Mouse (Mus musculus): ENCODE measurements at regions not wholly inside any gene's neighbourhood (a gene's known extent, or its start where the extent isn't known, plus 50 kb on each side); places are given as distances from the start of the nearest gene placed in this dataset.

DNA sequence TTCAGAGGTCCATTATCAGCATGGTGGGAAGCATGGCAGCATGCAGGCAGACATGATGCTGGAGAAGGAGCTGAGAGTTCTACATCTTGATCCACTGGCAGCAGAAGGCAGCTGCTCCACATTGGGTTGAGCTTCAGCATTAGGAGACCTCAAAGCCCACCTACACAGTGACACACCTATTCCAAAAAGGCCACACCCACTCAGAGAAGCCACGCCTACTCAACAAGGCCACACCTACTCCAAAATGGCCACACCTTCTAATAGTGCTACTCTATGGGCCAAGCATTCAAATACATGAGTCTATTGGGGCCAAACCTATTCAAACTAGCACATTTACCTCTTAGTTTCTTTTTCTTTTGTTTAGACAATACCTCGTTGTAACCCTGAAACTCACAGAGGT, 50.4 kb upstream of the Sox13 start:
- no peak for DNase-seq
